Mouse (Mus musculus): ENCODE measurements around the gene Eme2.

The Eme2 gene

GRCm38 (mm10) chr17:24874405-24874745, 20.5 kb downstream of the Eme2 start:
- no peak for DNase-seq (ENCODE audit: low spot score)

DNA sequence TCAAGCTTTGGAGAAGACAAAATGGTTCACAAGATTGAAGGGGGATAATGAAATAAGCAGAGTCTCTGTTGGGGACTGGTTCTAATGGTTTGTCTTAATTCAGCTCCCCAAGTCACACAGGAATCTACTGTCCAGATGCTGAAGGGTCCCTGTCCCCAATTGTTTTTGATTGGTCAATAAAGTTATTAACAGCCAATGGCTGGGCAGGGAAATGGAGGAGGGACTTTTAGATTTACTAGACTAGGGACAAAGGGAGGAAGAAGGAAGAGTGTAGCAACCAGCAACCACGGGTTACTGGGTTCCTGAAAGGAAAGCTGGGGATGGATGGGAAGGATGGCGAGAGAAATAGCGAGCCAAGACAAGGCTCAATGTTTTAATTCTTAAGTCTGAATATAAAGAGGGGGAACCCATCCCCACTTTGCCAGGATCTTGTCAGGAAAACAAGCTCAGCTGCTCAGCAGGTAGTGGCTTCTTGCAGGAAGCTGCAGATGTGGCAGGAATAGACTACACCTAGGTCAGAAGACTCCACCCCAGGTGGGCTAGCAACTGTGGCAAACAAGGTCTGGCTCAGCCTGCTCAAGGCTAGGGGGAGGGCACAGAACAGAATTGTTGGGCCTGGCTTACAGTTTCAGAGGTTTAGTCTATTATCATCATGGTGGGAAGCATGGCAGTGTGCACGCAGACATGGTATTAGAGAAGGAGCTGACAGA, 21.0 kb downstream of the Eme2 start:
- DNase-seq (ENCODE audit: low spot score) = no peak

GRCm38 (mm10) chr17:24867914-24868313, 27.0 kb downstream of the Eme2 start:
- no peak for DNase-seq (ENCODE audit: low spot score)

DNA sequence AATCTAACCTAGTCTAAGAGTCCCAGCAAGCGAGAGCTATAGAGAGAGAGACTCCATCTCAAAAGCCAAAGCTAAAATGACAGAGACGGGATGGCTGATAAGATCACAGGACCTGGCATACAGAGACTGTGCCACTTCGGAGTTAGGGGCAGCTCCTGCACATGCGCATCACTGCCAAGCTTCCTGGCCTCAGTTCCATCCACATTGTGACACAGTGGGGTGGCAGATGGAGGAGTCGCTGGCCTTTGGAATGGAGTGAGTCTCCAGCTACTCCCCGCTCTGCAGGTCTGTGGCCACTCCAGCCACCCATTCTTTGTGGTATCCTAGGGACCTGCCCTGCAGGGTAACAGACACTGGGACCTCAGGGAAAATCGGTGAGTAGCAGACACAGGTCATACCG, 29.1 kb downstream of the Eme2 start, which contains the start of gene Igfals:
TSS of gene Igfals (plus strand) at position 222 of the 400 bp plus-strand sequence.
- no peak for DNase-seq (ENCODE audit: low spot score)

- no peak for DNase-seq (ENCODE audit: low spot score)
Observed at GRCm38 (mm10) chr17:24861785-24862184, 33.1 kb downstream of the Eme2 start.

DNA sequence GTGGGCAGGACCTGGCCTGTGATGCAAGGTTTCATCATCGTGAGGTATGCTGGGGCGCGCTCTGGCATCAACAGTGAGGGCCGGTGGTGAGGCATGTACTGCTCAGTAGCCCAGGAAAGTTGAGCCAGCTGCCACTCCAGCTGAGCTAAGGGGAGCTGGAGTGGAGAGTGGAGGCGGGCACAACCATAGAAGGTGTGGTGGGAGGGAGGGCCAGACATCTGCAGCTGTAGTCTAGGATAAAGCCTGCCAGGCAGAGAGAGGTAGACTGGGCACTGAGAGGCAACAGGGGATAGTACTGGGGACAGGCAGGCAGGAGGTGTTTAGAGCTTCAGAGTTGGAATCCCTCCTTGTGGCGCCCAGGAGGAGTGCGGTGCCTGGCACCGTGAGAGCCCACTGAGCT, 34.8 kb downstream of the Eme2 start:
- DNase-seq (ENCODE audit: low spot score) = no peak

DNA sequence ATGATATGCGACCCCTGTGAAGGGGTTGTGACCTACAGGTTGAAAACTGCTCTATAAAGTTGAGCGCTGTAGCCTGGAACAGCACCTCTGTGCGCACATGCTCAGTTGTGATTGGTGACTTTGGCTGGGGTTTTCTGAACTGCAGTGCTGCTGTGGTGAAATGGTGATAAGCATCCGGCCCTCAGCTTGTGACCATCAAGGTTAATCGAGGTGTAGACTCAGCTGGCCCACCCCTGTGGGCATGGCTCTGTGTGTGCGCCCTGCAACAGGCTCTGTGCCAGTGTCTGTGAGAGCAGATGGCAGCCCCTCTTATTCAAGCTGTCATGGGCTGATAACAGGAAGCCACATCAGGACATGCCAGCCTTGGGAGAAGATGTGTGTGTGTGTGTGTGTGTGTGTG, 35.9 kb downstream of the Eme2 start:
- no peak for DNase-seq (ENCODE audit: low spot score)

DNA sequence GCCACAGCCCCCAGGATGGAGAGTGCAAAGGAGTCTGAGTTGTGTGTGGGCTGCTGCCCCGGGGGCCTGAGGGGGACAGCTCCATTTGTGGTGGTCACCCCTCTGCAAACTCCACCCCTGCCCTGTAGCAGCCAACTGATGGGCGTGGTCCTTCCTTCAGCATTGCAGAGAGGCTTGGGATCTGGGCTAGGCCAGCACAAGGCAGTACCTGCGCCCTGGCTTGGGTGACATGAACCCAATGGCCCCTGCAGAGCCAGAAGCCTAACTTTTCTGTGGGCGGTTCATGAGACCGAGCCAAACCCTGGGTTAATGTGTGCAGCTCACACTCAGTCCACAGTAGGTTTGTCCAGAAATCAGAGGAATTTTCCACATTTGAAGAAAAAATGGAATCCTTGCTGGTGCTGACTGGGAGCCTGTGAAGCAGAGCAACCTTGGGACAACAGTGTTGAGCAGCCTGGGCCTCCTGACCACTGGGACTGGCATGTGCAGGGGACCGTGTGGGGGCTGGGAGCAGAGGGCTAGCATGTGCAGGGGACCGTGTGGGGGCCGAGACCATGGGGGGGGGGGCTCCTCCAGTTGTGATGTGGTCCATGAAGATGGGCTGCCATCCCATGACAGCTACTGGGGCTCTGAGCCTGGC, 36.9 kb downstream of the Eme2 start:
- no peak for DNase-seq (ENCODE audit: low spot score)

DNA sequence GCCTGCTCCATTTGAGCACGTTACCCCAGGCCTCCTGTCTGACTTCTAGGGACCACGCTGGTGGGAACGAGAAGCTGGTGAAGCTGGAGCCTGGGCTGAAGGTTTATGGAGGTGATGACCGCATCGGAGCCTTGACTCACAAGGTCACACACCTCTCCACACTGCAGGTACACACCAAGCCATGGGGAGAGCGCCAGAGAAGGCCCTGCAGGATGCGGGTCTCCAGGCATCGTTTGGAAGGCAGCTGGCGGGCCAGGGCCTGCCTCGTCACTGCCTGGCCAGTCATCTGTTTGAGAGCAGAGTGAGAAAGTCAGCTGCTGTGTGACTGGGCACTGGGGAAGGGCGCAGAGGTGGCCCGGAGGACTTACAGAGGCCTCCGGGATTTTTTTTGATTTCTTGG, 38.3 kb downstream of the Eme2 start:
- DNase-seq (ENCODE audit: low spot score) = no peak

GRCm38 (mm10) chr17:24855838-24856464, 38.9 kb downstream of the Eme2 start:
- no peak for DNase-seq (ENCODE audit: low spot score)

GRCm38 (mm10) chr17:24851381-24852125, 43.3 kb downstream of the Eme2 start:
- DNase-seq (ENCODE audit: low spot score) = no peak

- no peak for DNase-seq (ENCODE audit: low spot score)
Observed at GRCm38 (mm10) chr17:24850773-24851127, 44.1 kb downstream of the Eme2 start.

DNA sequence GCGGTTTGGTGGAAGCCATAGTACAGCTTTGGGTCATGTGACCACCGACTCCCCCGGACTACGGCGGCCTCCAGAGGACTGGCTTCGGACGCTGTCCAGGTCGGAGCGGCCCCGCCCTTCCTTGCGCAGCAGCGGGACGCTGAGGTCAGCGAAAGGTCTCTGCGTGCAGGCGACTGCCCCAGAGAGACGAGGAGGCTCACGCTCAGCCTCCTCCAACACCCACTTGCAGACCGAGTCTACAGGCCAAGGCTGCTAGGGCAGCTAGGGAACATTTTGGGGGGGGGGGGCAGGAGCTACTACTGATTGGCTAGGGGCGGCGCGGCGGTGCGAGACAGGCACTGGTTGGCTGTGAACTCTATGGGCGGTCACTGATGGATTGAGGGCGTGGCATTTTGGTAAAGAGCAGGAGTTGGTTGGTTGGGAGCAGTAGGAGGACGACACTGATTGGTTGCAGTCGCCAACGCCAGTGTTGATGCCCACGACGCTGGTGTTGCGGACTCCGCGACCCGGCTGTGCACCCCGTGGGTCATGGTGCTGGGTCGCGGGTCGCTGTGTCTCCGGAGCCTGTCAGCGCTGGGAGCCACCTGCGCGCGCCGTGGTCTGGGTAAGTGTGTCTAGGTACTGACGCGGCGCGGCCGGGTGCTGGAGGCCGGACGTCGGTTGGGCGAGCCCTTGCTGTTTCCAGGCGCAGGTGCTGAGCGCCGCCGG, 44.7 kb downstream of the Eme2 start, which contains the start of gene Fahd1:
TSS of gene Fahd1 (minus strand) at position 300 of the 708 bp plus-strand sequence.
- DNase-seq (ENCODE audit: low spot score) = peak; percentile 94

- DNase-seq (ENCODE audit: low spot score) = no peak
Observed at GRCm38 (mm10) chr17:24849733-24850064, 45.2 kb downstream of the Eme2 start.

DNA sequence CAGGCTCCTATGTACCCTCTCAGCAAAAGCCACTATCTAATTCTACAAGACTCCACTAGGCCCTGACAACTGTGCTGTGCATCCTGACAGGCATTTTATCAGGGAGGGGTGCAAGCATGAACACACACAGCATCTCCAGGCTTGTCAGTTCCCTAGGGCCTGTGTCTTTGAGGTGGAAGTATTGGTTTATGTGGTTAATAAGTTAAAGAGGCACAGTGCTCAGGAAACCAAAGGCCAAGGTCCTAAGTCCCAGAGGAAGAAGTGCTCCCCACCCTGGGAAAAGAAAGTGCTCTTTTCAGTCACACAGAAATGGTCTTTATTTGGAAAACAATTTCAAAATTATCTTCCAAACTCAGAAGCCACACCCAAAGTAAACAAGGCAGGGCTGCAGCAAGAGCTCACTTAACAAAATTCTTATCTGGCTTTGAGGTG, 46.3 kb downstream of the Eme2 start:
- no peak for DNase-seq (ENCODE audit: low spot score)

- no peak for DNase-seq (ENCODE audit: low spot score)
Observed at GRCm38 (mm10) chr17:24847386-24847785, 47.5 kb downstream of the Eme2 start.

- DNase-seq (ENCODE audit: low spot score) = no peak
Observed at GRCm38 (mm10) chr17:24844525-24844924, 50.4 kb downstream of the Eme2 start.

DNA sequence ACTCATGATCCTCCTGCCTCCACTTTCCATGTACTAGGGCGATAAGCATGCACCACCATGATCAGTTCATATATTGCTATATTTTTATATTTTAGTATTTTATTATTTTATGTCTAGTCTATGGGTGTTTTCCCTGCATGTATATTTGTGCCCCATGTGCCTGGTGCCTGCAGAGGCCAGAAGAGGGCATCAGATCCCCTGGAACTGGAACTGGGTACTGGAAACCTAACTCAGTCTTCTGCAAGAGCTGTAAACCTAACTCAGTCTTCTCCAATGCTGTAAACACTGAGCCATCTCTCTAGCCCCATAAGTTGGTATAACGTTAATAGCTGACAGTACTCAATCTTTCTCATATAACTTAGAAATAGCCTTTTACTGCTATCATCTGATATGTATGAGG, 52.3 kb downstream of the Eme2 start:
- DNase-seq (ENCODE audit: low spot score) = no peak

DNA sequence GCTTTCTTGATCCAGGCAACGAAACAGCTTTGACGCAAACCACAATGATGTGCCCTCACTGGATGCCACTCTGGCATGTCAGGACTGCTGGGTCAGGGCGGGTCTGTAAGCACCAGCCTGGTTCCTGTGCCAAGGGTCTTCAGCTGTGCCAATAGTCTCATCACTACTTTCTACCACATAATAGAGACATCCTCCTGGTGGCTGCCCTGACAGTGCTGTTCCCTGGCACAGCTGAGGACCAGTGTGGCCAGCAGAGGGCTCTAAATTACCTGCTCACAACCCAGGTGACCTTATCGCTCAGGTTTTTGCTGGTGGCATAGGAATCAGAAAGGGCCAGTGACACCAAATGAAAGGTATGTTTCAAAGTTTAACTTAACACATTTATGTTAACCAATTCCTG, 53.8 kb downstream of the Eme2 start:
- no peak for DNase-seq (ENCODE audit: low spot score)

GRCm38 (mm10) chr17:24840341-24840740, 54.5 kb downstream of the Eme2 start:
- no peak for DNase-seq (ENCODE audit: low spot score)

GRCm38 (mm10) chr17:24839842-24840241, 55.0 kb downstream of the Eme2 start, which contains the start of gene Hagh:
TSS of gene Hagh (plus strand) at chr17:24840143.
- DNase-seq (ENCODE audit: low spot score) = no peak

Data from testis, postnatal 10 days (tissue).